Mouse (Mus musculus) intestine, embryonic 16.5 days (tissue): Measurements from ENCODE around the gene Olfr221. TPM values are rescaled to one million over a fixed set of nuclear protein-coding genes. Genes with fewer than 3 reads are reported as not detected.

Experiments
- ATAC-seq: fragments of 200-750 bp; cut with Nextera tagmentation; 2 replicates; pipeline ENCODE4 v1.8.0; 2017; ENCODE audit warnings: moderate TSS enrichment, moderate library complexity
- H3K27ac ChIP-seq: fragments of 300-500 bp; sonication (generic); 2 replicates; pipeline ENCODE4 v1.5.1; 2014; ENCODE audit warnings: mild to moderate bottlenecking, low read length
- H3K27me3 ChIP-seq: fragments of 300-500 bp; sonication (generic); replicated peaks from 2 replicates; pipeline ENCODE4 v1.6.1; 2014; ENCODE audit warnings: low read length, control low read depth, mixed read lengths; ENCODE audit not compliant: control insufficient read depth, insufficient read depth
- H3K36me3 ChIP-seq: fragments of 300-500 bp; sonication (generic); 2 replicates; pipeline ENCODE4 v1.6.1; 2014; ENCODE audit warnings: low read length, control low read depth; ENCODE audit not compliant: control insufficient read depth, insufficient read depth
- H3K4me1 ChIP-seq: fragments of 300-500 bp; sonication (generic); 2 replicates; pipeline ENCODE4 v1.6.1; 2014; ENCODE audit warnings: low read length, control low read depth, mixed read lengths; ENCODE audit not compliant: control insufficient read depth, insufficient read depth
- H3K4me2 ChIP-seq: fragments of 300-500 bp; sonication (generic); 2 replicates; pipeline ENCODE4 v1.6.1; 2014; ENCODE audit warnings: low read depth, low read length, control low read depth
- H3K4me3 ChIP-seq: fragments of 300-500 bp; sonication (generic); 2 replicates; pipeline ENCODE4 v1.5.1; 2014; ENCODE audit warnings: mild to moderate bottlenecking, low read length
- H3K9ac ChIP-seq: fragments of 300-500 bp; sonication (generic); 2 replicates; pipeline ENCODE4 v1.6.1; 2014; ENCODE audit warnings: low read depth, low read length
- H3K9me3 ChIP-seq: fragments of 300-500 bp; sonication (generic); 2 replicates; pipeline ENCODE4 v1.6.1; 2016; ENCODE audit warnings: low read length, control low read depth; ENCODE audit not compliant: control insufficient read depth
- WGBS: fragments of 180-500 bp; shearing (Covaris S2); extraction: QIAGEN DNeasy Blood & Tissue Kit; methylation state at CpG from one replicate; pipeline ENCODE4 v1.1.7; 2014; 5-methylcytosine and 5-hydroxymethylcytosine counted together
- polyA plus RNA-seq: library from polyadenylated mRNA; unstranded; fragments of >200 nt; fragmentation: Nextera tagmentation; extraction: Ambion mirVana; gene quantifications from 2 replicates; pipeline ENCODE4 v1.2.1, GENCODE M21; 2015

Olfr221 gene
- polyA plus RNA-seq, 1 experiment from 2014 or later, result not detected

- no peak overlapping the region for H3K27ac ChIP-seq
- no peak overlapping the region for H3K4me2 ChIP-seq
- 59% methylated on average over 26 of the region's 26 CpGs for WGBS
Observed at GRCm38 (mm10) chr14:52009361-52009760, 32.9 kb downstream of the Olfr221 start.

GRCm38 (mm10) chr14:52008321-52009203, 33.7 kb downstream of the Olfr221 start:
- ATAC-seq, result peak; percentile 67
- Histone ChIP-seq H3K27me3 (no peaks in the 10 kb centered on the region), H3K9ac (peak overlapping the region; percentile 19; the same call in 1 of the 2 replicates), H3K4me2 (no peak overlapping the region), H3K27ac (no peak overlapping the region), H3K36me3 (peaks cover 27% of the 10 kb centered on the region), H3K4me1 (peaks cover 34% of the 10 kb centered on the region), H3K9me3 (no peaks in the 10 kb centered on the region), H3K4me3 (no peak overlapping the region; the same call in 1 of the 2 replicates)
- 52% methylated on average over 38 of the region's 38 CpGs for WGBS

More at GRCm38 (mm10) chr14:52009361-52009760, 32.9 kb downstream of the Olfr221 start:
- Histone ChIP-seq H3K4me3 (no peak overlapping the region), H3K9me3 (no peaks in the 10 kb centered on the region), H3K36me3 (peaks cover 22% of the 10 kb centered on the region), H3K27me3 (no peaks in the 10 kb centered on the region), H3K9ac (peak overlapping the region; percentile 19; the same call in 1 of the 2 replicates), H3K4me1 (peaks cover 36% of the 10 kb centered on the region)
- no peak for ATAC-seq

GRCm38 (mm10) chr14:52006771-52007170, 35.5 kb downstream of the Olfr221 start:
- Histone ChIP-seq H3K4me3 (no peak overlapping the region), H3K4me1 (peaks cover 26% of the 10 kb centered on the region), H3K36me3 (peaks cover 31% of the 10 kb centered on the region), H3K9me3 (no peaks in the 10 kb centered on the region), H3K4me2 (no peak overlapping the region), H3K27me3 (no peaks in the 10 kb centered on the region), H3K27ac (no peak overlapping the region), H3K9ac (no peak overlapping the region)
- WGBS, result 91% methylated on average over 23 of the region's 23 CpGs
- no peak for ATAC-seq

- WGBS, result 78% methylated on average over 8 of the region's 8 CpGs
- H3K27me3 ChIP-seq, result no peaks in the 10 kb centered on the region
- ATAC-seq, result no peak
- H3K36me3 ChIP-seq, result peaks cover 31% of the 10 kb centered on the region
- H3K9ac ChIP-seq, result no peak overlapping the region
- H3K4me3 ChIP-seq, result no peak overlapping the region
- no peak overlapping the region for H3K4me2 ChIP-seq
- no peak overlapping the region for H3K27ac ChIP-seq
- no peaks in the 10 kb centered on the region for H3K9me3 ChIP-seq
- peaks cover 26% of the 10 kb centered on the region for H3K4me1 ChIP-seq
Observed at GRCm38 (mm10) chr14:52006241-52006640, 36.0 kb downstream of the Olfr221 start.

GRCm38 (mm10) chr14:52005616-52006015, 36.6 kb downstream of the Olfr221 start:
- Histone ChIP-seq H3K27me3 (no peaks in the 10 kb centered on the region), H3K4me1 (peaks cover 23% of the 10 kb centered on the region), H3K4me2 (no peak overlapping the region), H3K27ac (no peak overlapping the region), H3K9ac (no peak overlapping the region), H3K4me3 (no peak overlapping the region), H3K36me3 (peaks cover 31% of the 10 kb centered on the region), H3K9me3 (no peaks in the 10 kb centered on the region)
- ATAC-seq, result peak; percentile 7; the same call in 1 of the 2 replicates
- WGBS, result 64% methylated on average over 6 of the region's 6 CpGs

- no peak overlapping the region for H3K9ac ChIP-seq
- WGBS, result 69% methylated on average over 7 of the region's 7 CpGs
- H3K36me3 ChIP-seq, result peaks cover 31% of the 10 kb centered on the region
- H3K4me2 ChIP-seq, result no peak overlapping the region
- no peak overlapping the region for H3K27ac ChIP-seq
- no peaks in the 10 kb centered on the region for H3K27me3 ChIP-seq
- no peak for ATAC-seq
- no peaks in the 10 kb centered on the region for H3K9me3 ChIP-seq
- peaks cover 18% of the 10 kb centered on the region for H3K4me1 ChIP-seq
- no peak overlapping the region for H3K4me3 ChIP-seq
Observed at GRCm38 (mm10) chr14:52005141-52005540, 37.1 kb downstream of the Olfr221 start.

GRCm38 (mm10) chr14:52003981-52004495, 38.2 kb downstream of the Olfr221 start:
- Histone ChIP-seq H3K4me1 (peaks cover 8% of the 10 kb centered on the region), H3K9me3 (no peaks in the 10 kb centered on the region), H3K36me3 (peaks cover 34% of the 10 kb centered on the region), H3K4me2 (no peak overlapping the region), H3K27ac (no peak overlapping the region), H3K4me3 (no peak overlapping the region), H3K9ac (no peak overlapping the region), H3K27me3 (no peaks in the 10 kb centered on the region)
- WGBS, result 45% methylated on average over 16 of the region's 16 CpGs
- no peak for ATAC-seq

- ATAC-seq, result no peak
- no peaks in the 10 kb centered on the region for H3K4me1 ChIP-seq
- H3K36me3 ChIP-seq, result peaks cover 6% of the 10 kb centered on the region
- H3K27ac ChIP-seq, result no peak overlapping the region
- no peaks in the 10 kb centered on the region for H3K27me3 ChIP-seq
- H3K4me3 ChIP-seq, result no peak overlapping the region
- no peaks in the 10 kb centered on the region for H3K9me3 ChIP-seq
- no peak overlapping the region for H3K9ac ChIP-seq
- WGBS, result 93% methylated on average over 14 of the region's 14 CpGs
- H3K4me2 ChIP-seq, result no peak overlapping the region
Observed at GRCm38 (mm10) chr14:51997483-51997882, 44.8 kb downstream of the Olfr221 start.

GRCm38 (mm10) chr14:51996866-51997265, 45.4 kb downstream of the Olfr221 start:
- WGBS, result 70% methylated on average over 17 of the region's 17 CpGs
- ATAC-seq, result peak; percentile 29; the same call in 1 of the 2 replicates
- no peaks in the 10 kb centered on the region for H3K4me1 ChIP-seq
- no peak overlapping the region for H3K27ac ChIP-seq
- H3K9me3 ChIP-seq, result no peaks in the 10 kb centered on the region
- H3K36me3 ChIP-seq, result peaks cover 3% of the 10 kb centered on the region
- H3K9ac ChIP-seq, result no peak overlapping the region
- no peak overlapping the region for H3K4me3 ChIP-seq
- H3K27me3 ChIP-seq, result no peaks in the 10 kb centered on the region
- no peak overlapping the region for H3K4me2 ChIP-seq
